Mouse (Mus musculus) limb, embryonic 14.5 days (tissue): ENCODE measurements at regions not wholly inside any gene's neighbourhood (a gene's known extent, or its start where the extent isn't known, plus 50 kb on each side); places are given as distances from the start of the nearest gene placed in this dataset.
A peak's percentile ranks its signal among the peaks of the same experiment; 100 is the strongest.

Source experiments
- ATAC-seq: fragments of 200-750 bp; cut with Nextera tagmentation; 2 replicates; pipeline ENCODE4 v1.8.0; 2017; ENCODE audit warnings: low read depth, moderate number of reproducible peaks, moderate TSS enrichment; ENCODE audit not compliant: low FRiP score
- DNase-seq: peaks from one replicate; pipeline ENCODE4 v3.0.0-alpha.2; 2015; ENCODE audit warnings: low spot score
- H3K27ac ChIP-seq: fragments of 300-500 bp; sonication (generic); replicated peaks from 2 replicates; pipeline ENCODE4 v1.5.1; 2014; ENCODE audit warnings: low read depth, mild to moderate bottlenecking, low read length, moderate library complexity, mixed read lengths
- H3K27me3 ChIP-seq: fragments of 300-500 bp; sonication (generic); 2 replicates; pipeline ENCODE4 v1.6.1; 2014; ENCODE audit warnings: low read length, mixed read lengths; ENCODE audit not compliant: control insufficient read depth, insufficient read depth
- H3K36me3 ChIP-seq: fragments of 300-500 bp; sonication (generic); 2 replicates; pipeline ENCODE4 v1.6.1; 2014; ENCODE audit warnings: mild to moderate bottlenecking, low read length, moderate library complexity, mixed read lengths; ENCODE audit not compliant: control insufficient read depth, insufficient read depth
- H3K4me1 ChIP-seq: fragments of 300-500 bp; sonication (generic); 2 replicates; pipeline ENCODE4 v1.6.1; 2014; ENCODE audit warnings: antibody characterized with exemption, low read length, mixed read lengths; ENCODE audit not compliant: control insufficient read depth, insufficient read depth
- H3K4me2 ChIP-seq: fragments of 300-500 bp; sonication (generic); replicated peaks from 2 replicates; pipeline ENCODE4 v1.6.1; 2014; ENCODE audit warnings: low read depth, mild to moderate bottlenecking, low read length, moderate library complexity; ENCODE audit not compliant: severe bottlenecking
- H3K4me3 ChIP-seq: fragments of 300-500 bp; sonication (generic); replicated peaks from 2 replicates; pipeline ENCODE4 v1.5.1; 2014; ENCODE audit warnings: low read length
- H3K9ac ChIP-seq: fragments of 300-500 bp; sonication (generic); 2 replicates; pipeline ENCODE4 v1.6.1; 2014; ENCODE audit warnings: mild to moderate bottlenecking, low read depth, low read length, moderate library complexity; ENCODE audit not compliant: severe bottlenecking
- H3K9me3 ChIP-seq: fragments of 300-500 bp; sonication (generic); 2 replicates; pipeline ENCODE4 v1.6.1; 2016; ENCODE audit warnings: low read length; ENCODE audit not compliant: control insufficient read depth
- POLR2A ChIP-seq: fragments of 200-500 bp; IDR thresholded peaks from 2 replicates; pipeline ENCODE4 v1.8.0; 2012; ENCODE audit warnings: inconsistent platforms, mild to moderate bottlenecking, moderate library complexity, borderline replicate concordance; ENCODE audit not compliant: insufficient read depth, insufficient read length; ENCODE audit errors: extremely low read depth
- WGBS: fragments of 180-500 bp; shearing (Covaris S2); extraction: QIAGEN DNeasy Blood & Tissue Kit; methylation state at CpG from one replicate; pipeline ENCODE4 v1.1.7; 2014; 5-methylcytosine and 5-hydroxymethylcytosine counted together

GRCm38 (mm10) chr1:76487481-76487880, 941.4 kb downstream of the Slc4a3 start:
- H3K27me3 ChIP-seq, result no peaks in the 10 kb centered on the region
- no peak for DNase-seq
- H3K27ac ChIP-seq, result no peak overlapping the region
- no peak overlapping the region for H3K4me3 ChIP-seq
- no peak for ATAC-seq
- no peaks in the 10 kb centered on the region for H3K9me3 ChIP-seq
- H3K9ac ChIP-seq, result no peak overlapping the region
- whole genome bisulfite sequencing, result 91% methylated on average over 4 of the region's 4 CpGs
- no peaks in the 10 kb centered on the region for H3K36me3 ChIP-seq
- no peak overlapping the region for H3K4me2 ChIP-seq
- H3K4me1 ChIP-seq, result no peaks in the 10 kb centered on the region
- TF ChIP-seq POLR2A, result no peak

GRCm38 (mm10) chr1:76489681-76490492, 943.8 kb downstream of the Slc4a3 start:
- Histone ChIP-seq H3K9me3 (no peaks in the 10 kb centered on the region), H3K27ac (no peak overlapping the region)
- 45% methylated on average over 12 of the region's 12 CpGs for WGBS

GRCm38 (mm10) chr1:76490719-76491118, 944.7 kb downstream of the Slc4a3 start:
- WGBS, result 36% methylated on average over 7 of the region's 7 CpGs
- peak; percentile 9 for DNase-seq
- Histone ChIP-seq H3K9me3 (no peaks in the 10 kb centered on the region), H3K9ac (no peak overlapping the region), H3K4me1 (no peaks in the 10 kb centered on the region), H3K27ac (no peak overlapping the region), H3K4me2 (no peak overlapping the region), H3K36me3 (no peaks in the 10 kb centered on the region), H3K4me3 (no peak overlapping the region), H3K27me3 (no peaks in the 10 kb centered on the region)
- no peak for ATAC-seq
- no peak for TF ChIP-seq POLR2A

More at GRCm38 (mm10) chr1:76489681-76490492, 943.8 kb downstream of the Slc4a3 start:
- TF ChIP-seq POLR2A, result no peak
- Histone ChIP-seq H3K4me2 (no peak overlapping the region), H3K36me3 (no peaks in the 10 kb centered on the region), H3K4me1 (no peaks in the 10 kb centered on the region), H3K27me3 (no peaks in the 10 kb centered on the region), H3K9ac (no peak overlapping the region), H3K4me3 (no peak overlapping the region)
- ATAC-seq (no peak), DNase-seq (no peak)

GRCm38 (mm10) chr1:76491187-76491586, 945.1 kb downstream of the Slc4a3 start:
- no peak for DNase-seq
- no peak overlapping the region for H3K4me3 ChIP-seq
- no peak for TF ChIP-seq POLR2A
- no peak overlapping the region for H3K9ac ChIP-seq
- no peaks in the 10 kb centered on the region for H3K4me1 ChIP-seq
- no peak for ATAC-seq
- H3K36me3 ChIP-seq, result no peaks in the 10 kb centered on the region
- H3K4me2 ChIP-seq, result no peak overlapping the region
- no peaks in the 10 kb centered on the region for H3K9me3 ChIP-seq
- 34% methylated on average over 4 of the region's 4 CpGs for WGBS
- H3K27ac ChIP-seq, result no peak overlapping the region
- no peaks in the 10 kb centered on the region for H3K27me3 ChIP-seq

GRCm38 (mm10) chr1:76505150-76505549, 959.1 kb downstream of the Slc4a3 start:
- H3K9me3 ChIP-seq, result no peaks in the 10 kb centered on the region
- ATAC-seq (no peak), DNase-seq (no peak)
- no peak overlapping the region for H3K4me3 ChIP-seq
- H3K4me1 ChIP-seq, result no peaks in the 10 kb centered on the region
- no peaks in the 10 kb centered on the region for H3K36me3 ChIP-seq
- H3K9ac ChIP-seq, result no peak overlapping the region
- no peak overlapping the region for H3K27ac ChIP-seq
- no peaks in the 10 kb centered on the region for H3K27me3 ChIP-seq
- no peak for TF ChIP-seq POLR2A
- no peak overlapping the region for H3K4me2 ChIP-seq

- Histone ChIP-seq H3K4me3 (no peak overlapping the region), H3K4me2 (no peak overlapping the region), H3K9me3 (no peaks in the 10 kb centered on the region), H3K27ac (no peak overlapping the region), H3K4me1 (no peaks in the 10 kb centered on the region), H3K36me3 (no peaks in the 10 kb centered on the region), H3K27me3 (no peaks in the 10 kb centered on the region), H3K9ac (no peak overlapping the region)
- no peak for TF ChIP-seq POLR2A
- ATAC-seq (no peak), DNase-seq (no peak)
- WGBS, result 100% methylated on average over 1 of the region's 1 CpGs
Measured at GRCm38 (mm10) chr1:76508821-76509220, 962.8 kb downstream of the Slc4a3 start.
